Mouse (Mus musculus) stomach, postnatal 0 days (tissue): ENCODE results near the gene Utrn. TPM values are rescaled to one million over a fixed set of nuclear protein-coding genes. Genes with fewer than 3 reads are reported as not detected.

Source experiments
- ATAC-seq: fragments of 200-750 bp; cut with Nextera tagmentation; 2 replicates; pipeline ENCODE4 v1.8.0; 2017; ENCODE audit not compliant: low FRiP score, low TSS enrichment
- DNase-seq: peaks from one replicate; pipeline ENCODE4 v3.0.0-alpha.2; 2016; ENCODE audit warnings: low spot score
- H3K27ac ChIP-seq: fragments of 300-500 bp; sonication (generic); replicated peaks from 2 replicates; pipeline ENCODE4 v1.5.1; 2014; ENCODE audit warnings: mild to moderate bottlenecking, control low read depth
- H3K27me3 ChIP-seq: fragments of 300-500 bp; sonication (generic); 2 replicates; pipeline ENCODE4 v1.6.1; 2014; ENCODE audit warnings: low read length; ENCODE audit not compliant: control insufficient read depth, insufficient read depth
- H3K36me3 ChIP-seq: fragments of 300-500 bp; sonication (generic); 2 replicates; pipeline ENCODE4 v1.6.1; 2014; ENCODE audit warnings: low read length, mixed read lengths; ENCODE audit not compliant: control insufficient read depth, insufficient read depth
- H3K4me1 ChIP-seq: fragments of 300-500 bp; sonication (generic); replicated peaks from 2 replicates; pipeline ENCODE4 v1.6.1; 2014; ENCODE audit warnings: antibody characterized with exemption; ENCODE audit not compliant: control insufficient read depth, insufficient read depth
- H3K4me2 ChIP-seq: fragments of 300-500 bp; sonication (generic); replicated peaks from 2 replicates; pipeline ENCODE4 v1.6.1; 2014; ENCODE audit warnings: low read depth, mild to moderate bottlenecking, control low read depth, moderate library complexity
- H3K4me3 ChIP-seq: fragments of 300-500 bp; sonication (generic); 2 replicates; pipeline ENCODE4 v1.5.1; 2014; ENCODE audit warnings: low read depth, low read length, control low read depth
- H3K9ac ChIP-seq: fragments of 300-500 bp; sonication (generic); 2 replicates; pipeline ENCODE4 v1.6.1; 2014; ENCODE audit warnings: mild to moderate bottlenecking, low read length, control low read depth, mixed read lengths
- H3K9me3 ChIP-seq: fragments of 300-500 bp; sonication (generic); 2 replicates; pipeline ENCODE4 v1.6.1; 2016; ENCODE audit warnings: low read length; ENCODE audit not compliant: control insufficient read depth
- CTCF ChIP-seq: IDR thresholded peaks from 2 replicates; pipeline ENCODE4 v1.5.1; 2016; ENCODE audit warnings: antibody characterized with exemption, low read depth, mild to moderate bottlenecking, moderate library complexity
- EP300 ChIP-seq: optimal IDR thresholded peaks from 2 replicates; pipeline ENCODE3; 2016; ENCODE audit warnings: antibody characterized with exemption
- WGBS: fragments of 180-500 bp; shearing (Covaris S2); extraction: QIAGEN DNeasy Blood & Tissue Kit; methylation state at CpG from one replicate; pipeline ENCODE4 v1.1.7; 2014; 5-methylcytosine and 5-hydroxymethylcytosine counted together
- polyA plus RNA-seq: library from polyadenylated mRNA; unstranded; fragments of >200 nt; fragmentation: Nextera tagmentation; extraction: Ambion mirVana; gene quantifications from 2 replicates; pipeline ENCODE4 v1.2.1, GENCODE M21; 2015

Gene Utrn
- polyA plus RNA-seq, 1 experiment from 2014 or later: 40.4 TPM

DNA sequence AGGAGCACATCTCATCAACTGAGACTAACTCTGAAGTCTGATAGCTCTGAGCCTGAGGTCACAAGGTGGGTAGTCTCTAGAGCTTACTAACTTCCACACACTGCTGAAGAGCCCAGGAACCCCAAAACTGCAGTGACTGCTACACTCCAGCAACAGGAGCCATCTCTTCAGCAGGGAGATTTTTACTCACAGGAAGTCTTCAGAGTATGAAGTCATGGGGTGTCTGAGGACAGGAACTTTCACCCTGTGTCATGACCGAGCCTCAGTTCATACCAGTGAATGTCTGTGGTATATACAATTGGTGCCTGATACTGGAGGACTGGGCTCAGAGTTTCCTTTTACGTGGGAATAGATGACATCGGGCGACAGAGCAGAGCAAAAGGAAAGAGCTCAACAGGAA lies 26.6 kb downstream of the Utrn start:
- no peak for TF ChIP-seq EP300
- TF ChIP-seq CTCF: peak; percentile 11; the same call in 1 of the 2 replicates
- Histone ChIP-seq H3K4me1 (no peaks in the 10 kb centered on the region), H3K36me3 (no peaks in the 10 kb centered on the region), H3K27me3 (no peaks in the 10 kb centered on the region), H3K9ac (no peak overlapping the region), H3K27ac (no peak overlapping the region), H3K4me3 (no peak overlapping the region), H3K4me2 (no peak overlapping the region), H3K9me3 (no peaks in the 10 kb centered on the region)
- WGBS: 73% methylated on average over 4 of the region's 4 CpGs
- ATAC-seq (no peak), DNase-seq (no peak)

DNA sequence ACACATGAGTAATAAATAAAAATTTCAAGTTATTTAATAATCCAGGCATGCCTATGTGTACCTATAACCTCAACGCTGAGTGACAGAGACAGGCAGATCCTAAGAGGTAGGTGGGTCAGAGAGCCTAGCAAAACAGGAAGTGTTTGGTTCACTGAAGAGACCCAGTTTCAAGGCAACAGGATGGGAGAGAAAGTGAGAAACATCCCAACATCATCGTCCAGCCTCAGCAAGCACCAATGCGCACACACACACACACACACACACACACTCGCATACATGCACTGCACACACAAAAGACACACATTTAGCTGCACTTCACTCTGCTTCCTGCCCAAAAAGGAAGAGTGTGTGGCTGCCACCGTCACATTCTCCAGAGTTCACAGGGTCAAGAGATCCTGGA lies 27.7 kb downstream of the Utrn start:
- no peak overlapping the region for H3K27ac ChIP-seq
- no peak overlapping the region for H3K9ac ChIP-seq
- H3K4me1 ChIP-seq: no peaks in the 10 kb centered on the region
- H3K4me3 ChIP-seq: no peak overlapping the region
- TF ChIP-seq CTCF (no peak), EP300 (no peak)
- WGBS: 74% methylated on average over 5 of the region's 5 CpGs
- H3K4me2 ChIP-seq: no peak overlapping the region
- DNase-seq: no peak
- no peaks in the 10 kb centered on the region for H3K36me3 ChIP-seq
- no peaks in the 10 kb centered on the region for H3K27me3 ChIP-seq
- H3K9me3 ChIP-seq: no peaks in the 10 kb centered on the region
- ATAC-seq: no peak

DNA sequence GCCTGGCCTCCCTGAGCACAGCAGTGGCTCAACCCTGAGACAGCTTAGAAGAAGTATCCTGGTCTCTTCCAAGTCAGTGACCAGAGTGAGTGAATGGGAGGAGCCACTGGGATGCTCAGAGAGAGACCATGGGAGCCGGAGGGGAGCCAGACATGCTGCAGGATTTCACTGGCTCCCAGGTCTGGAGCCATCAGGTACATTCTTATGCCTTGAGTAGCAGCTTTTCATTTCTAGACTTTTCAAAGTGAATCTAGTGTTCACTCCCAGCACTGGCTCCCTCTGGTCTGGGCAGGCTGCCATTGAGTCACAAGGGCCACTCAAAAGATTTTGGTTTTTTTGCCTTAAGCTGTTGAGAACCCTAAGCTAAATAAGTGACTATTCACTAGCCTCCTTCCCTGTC lies 31.5 kb downstream of the Utrn start:
- no peak overlapping the region for H3K27ac ChIP-seq
- 80% methylated on average over 1 of the region's 1 CpGs for WGBS
- ATAC-seq (no peak), DNase-seq (no peak)
- H3K9ac ChIP-seq: no peak overlapping the region
- no peaks in the 10 kb centered on the region for H3K4me1 ChIP-seq
- no peaks in the 10 kb centered on the region for H3K9me3 ChIP-seq
- no peak overlapping the region for H3K4me2 ChIP-seq
- TF ChIP-seq EP300: no peak
- no peak for TF ChIP-seq CTCF
- H3K27me3 ChIP-seq: no peaks in the 10 kb centered on the region
- no peaks in the 10 kb centered on the region for H3K36me3 ChIP-seq
- no peak overlapping the region for H3K4me3 ChIP-seq

DNA sequence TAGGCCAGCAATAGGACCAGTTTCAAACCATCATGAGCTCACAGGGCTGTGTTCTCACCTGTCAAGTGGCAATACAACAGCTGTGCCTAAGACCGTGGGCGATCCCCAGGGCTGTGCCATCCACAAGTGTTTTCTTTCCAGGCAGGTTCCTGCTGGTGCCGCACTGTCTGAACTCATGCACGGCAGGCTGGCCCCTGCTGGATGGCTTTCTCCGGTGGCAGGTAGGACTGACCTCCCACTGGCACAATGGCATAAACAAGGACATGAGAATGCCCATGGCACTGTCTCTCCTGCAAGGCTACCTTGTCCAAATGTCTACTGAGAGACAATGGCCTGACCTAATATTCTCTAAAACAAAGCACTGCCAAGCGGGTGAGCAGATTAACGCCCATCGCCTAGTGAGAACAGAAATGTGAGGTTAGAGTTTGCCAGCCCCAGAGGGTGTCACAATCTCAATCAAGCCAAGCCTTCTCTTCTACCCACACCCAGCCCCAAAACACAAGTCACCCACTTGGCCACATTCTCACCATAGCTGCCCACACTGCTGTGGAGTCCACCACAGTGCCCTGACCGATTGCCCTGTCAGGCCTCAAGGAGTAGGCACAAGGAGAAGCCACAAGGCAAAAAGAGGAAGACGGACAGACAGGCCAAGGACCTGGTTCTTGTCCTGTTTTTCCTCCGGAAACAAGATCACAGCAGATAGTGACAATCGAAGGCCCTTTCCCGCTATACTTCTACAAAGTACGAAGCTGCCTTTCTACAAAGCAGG lies 32.9 kb downstream of the Utrn start:
- no peak for ATAC-seq
- no peak overlapping the region for H3K27ac ChIP-seq
- H3K4me2 ChIP-seq: no peak overlapping the region
- no peaks in the 10 kb centered on the region for H3K36me3 ChIP-seq
- no peaks in the 10 kb centered on the region for H3K9me3 ChIP-seq
- WGBS: 79% methylated on average over 14 of the region's 14 CpGs
- H3K4me3 ChIP-seq: no peak overlapping the region
- no peaks in the 10 kb centered on the region for H3K4me1 ChIP-seq
- no peak for TF ChIP-seq EP300
- no peak for TF ChIP-seq CTCF
- DNase-seq: no peak
- no peak overlapping the region for H3K9ac ChIP-seq
- no peaks in the 10 kb centered on the region for H3K27me3 ChIP-seq

- WGBS: 58% methylated on average over 1 of the region's 1 CpGs
Observed at GRCm38 (mm10) chr10:12834215-12834614, 35.0 kb downstream of the Utrn start.

GRCm38 (mm10) chr10:12832163-12832562 lies 37.0 kb downstream of the Utrn start:
- ATAC-seq: no peak
- WGBS: 76% methylated on average over 8 of the region's 8 CpGs
- Histone ChIP-seq H3K4me1 (peaks cover 2% of the 10 kb centered on the region; the same call in 1 of the 2 replicates), H3K4me3 (no peak overlapping the region), H3K27me3 (no peaks in the 10 kb centered on the region), H3K27ac (no peak overlapping the region), H3K4me2 (no peak overlapping the region), H3K9me3 (no peaks in the 10 kb centered on the region), H3K36me3 (no peaks in the 10 kb centered on the region), H3K9ac (no peak overlapping the region)
- DNase-seq: no peak
- TF ChIP-seq CTCF (no peak), EP300 (no peak)

More at GRCm38 (mm10) chr10:12834215-12834614, 35.0 kb downstream of the Utrn start:
- no peaks in the 10 kb centered on the region for H3K9me3 ChIP-seq
- no peak overlapping the region for H3K9ac ChIP-seq
- no peak overlapping the region for H3K27ac ChIP-seq
- no peak overlapping the region for H3K4me3 ChIP-seq
- H3K36me3 ChIP-seq: no peaks in the 10 kb centered on the region
- H3K4me2 ChIP-seq: no peak overlapping the region
- H3K4me1 ChIP-seq: no peaks in the 10 kb centered on the region
- TF ChIP-seq EP300 (no peak), CTCF (no peak)
- no peaks in the 10 kb centered on the region for H3K27me3 ChIP-seq
- DNase-seq (no peak), ATAC-seq (no peak)
